Mouse (Mus musculus) R1 (cell line): ENCODE measurements around the gene 1700037C18Rik.
"Not testable (repeated sequence)": the region's sequence is repeated elsewhere in the genome, so short reads cannot be mapped to it uniquely, and the experiment has no call there.

Experiments
- DNase-seq: peaks from one replicate; pipeline ENCODE4 v3.0.0-alpha.2; 2018; ENCODE audit warnings: low read depth, low spot score

Gene 1700037C18Rik

GRCm38 (mm10) chr16:3872216-3873047 lies 36.1 kb downstream of the 1700037C18Rik start, which contains the start of gene Naa60:
Gene Naa60, plus strand, starts transcription at chr16:3872375.
- peak; percentile 99 for DNase-seq

- no peak for DNase-seq
These were observed 36.7 kb downstream of the 1700037C18Rik start for GRCm38 (mm10) chr16:3871815-3872214.

- no peak for DNase-seq
These were observed 49.2 kb downstream of the 1700037C18Rik start for GRCm38 (mm10) chr16:3859254-3859653.

DNA sequence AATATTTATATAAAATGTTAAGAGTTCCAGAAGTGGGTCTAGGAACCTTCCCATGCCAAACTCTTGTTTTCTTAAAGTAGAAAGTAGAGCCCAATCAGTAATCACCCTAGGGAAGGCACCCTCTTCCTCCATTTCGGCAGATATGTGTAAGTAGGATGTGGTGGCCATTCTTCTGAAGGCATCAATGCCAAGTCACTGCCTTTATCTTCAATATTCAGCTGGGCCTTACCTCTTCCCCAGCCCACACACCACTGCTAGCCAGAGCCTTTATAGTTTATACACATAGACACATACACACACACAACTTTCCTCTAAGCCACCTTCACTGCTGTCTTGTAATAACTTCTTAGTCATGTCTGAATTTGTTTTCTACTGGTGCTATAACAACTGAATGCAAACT lies 52.7 kb downstream of the 1700037C18Rik start:
- DNase-seq = no peak

DNA sequence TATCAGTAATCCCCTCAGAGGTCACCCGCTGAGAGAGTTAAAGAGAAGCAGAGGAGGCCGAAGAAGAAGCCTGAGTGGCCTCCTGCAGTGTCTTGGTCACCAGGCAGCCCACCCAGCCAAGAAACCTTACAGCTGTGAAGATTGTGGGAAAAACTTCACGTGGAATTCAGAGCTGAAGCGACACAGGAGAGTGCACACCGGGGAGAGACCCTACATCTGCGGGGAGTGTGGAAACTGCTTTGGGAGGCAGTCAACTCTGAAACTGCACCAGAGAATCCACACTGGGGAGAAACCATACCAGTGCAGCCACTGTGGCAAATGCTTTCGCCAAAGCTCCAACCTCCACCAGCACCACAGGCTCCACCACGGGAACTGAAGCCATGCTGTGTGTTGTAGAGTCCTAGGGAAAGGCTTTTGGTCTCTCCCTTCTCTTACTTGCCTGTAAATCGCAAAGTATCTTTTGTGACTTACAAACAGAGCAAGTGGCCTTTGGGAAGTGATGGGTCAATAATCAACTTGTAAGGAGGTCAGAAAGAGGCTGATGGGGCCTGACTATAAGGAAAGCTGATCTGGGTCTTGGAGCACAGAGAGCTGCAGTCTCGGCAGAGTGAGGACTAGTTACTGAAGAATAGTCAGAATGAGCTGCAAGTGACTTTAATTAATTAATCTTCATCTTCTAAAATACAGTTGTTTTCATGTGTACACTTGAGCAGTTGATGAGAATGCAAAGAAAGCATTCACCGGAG lies 53.9 kb downstream of the 1700037C18Rik start:
- no peak for DNase-seq

- DNase-seq = peak; percentile 27
These were observed 55.9 kb downstream of the 1700037C18Rik start for GRCm38 (mm10) chr16:3852586-3852985.

DNA sequence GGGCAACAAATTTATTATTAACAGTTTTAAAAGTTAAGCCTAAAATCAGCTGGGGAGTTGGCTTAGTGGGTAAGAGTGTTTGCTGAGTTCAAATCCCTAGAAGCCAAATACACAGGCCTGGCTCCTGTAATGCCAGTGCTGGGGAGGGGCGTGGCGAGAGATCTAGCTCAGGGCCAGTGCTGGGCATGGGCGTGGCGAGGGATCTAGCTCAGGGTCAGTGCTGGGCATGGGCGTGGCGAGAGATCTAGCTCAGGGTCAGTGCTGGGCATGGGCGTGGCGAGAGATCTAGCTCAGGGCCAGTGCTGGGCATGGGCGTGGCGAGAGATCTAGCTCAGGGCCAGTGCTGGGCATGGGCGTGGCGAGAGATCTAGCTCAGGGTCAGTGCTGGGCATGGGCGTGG lies 57.2 kb downstream of the 1700037C18Rik start:
- not testable (repeated sequence) for DNase-seq

GRCm38 (mm10) chr16:3848416-3848815 lies 60.1 kb downstream of the 1700037C18Rik start:
- no peak for DNase-seq

GRCm38 (mm10) chr16:3847871-3848270 lies 60.6 kb downstream of the 1700037C18Rik start:
- DNase-seq = peak; percentile 54

GRCm38 (mm10) chr16:3846711-3847518 lies 61.6 kb downstream of the 1700037C18Rik start, which contains the start of gene Zfp174:
Gene Zfp174, plus strand, starts transcription at chr16:3847268.
- peak; percentile 98 for DNase-seq
